Mouse (Mus musculus) hindbrain, embryonic 15.5 days (tissue): ENCODE results near the gene Gm20388. TPM values are rescaled to one million over a fixed set of nuclear protein-coding genes. Genes with fewer than 3 reads are reported as not detected.

Experiments used
- ATAC-seq: fragments of 200-750 bp; cut with Nextera tagmentation; 2 replicates; pipeline ENCODE4 v1.8.0; 2017; ENCODE audit warnings: low read depth, moderate number of reproducible peaks, moderate TSS enrichment; ENCODE audit not compliant: low FRiP score
- H3K27ac ChIP-seq: fragments of 300-500 bp; sonication (generic); replicated peaks from 2 replicates; pipeline ENCODE4 v1.5.1; 2015; ENCODE audit warnings: mild to moderate bottlenecking, inconsistent platforms
- H3K27me3 ChIP-seq: fragments of 300-500 bp; sonication (generic); 2 replicates; pipeline ENCODE4 v1.6.1; 2015; ENCODE audit warnings: control low read depth, inconsistent platforms
- H3K36me3 ChIP-seq: fragments of 300-500 bp; sonication (generic); 2 replicates; pipeline ENCODE4 v1.6.1; 2015; ENCODE audit warnings: control low read depth, inconsistent platforms
- H3K4me1 ChIP-seq: fragments of 300-500 bp; sonication (generic); replicated peaks from 2 replicates; pipeline ENCODE4 v1.6.1; 2015; ENCODE audit warnings: control low read depth, inconsistent platforms
- H3K4me2 ChIP-seq: fragments of 300-500 bp; sonication (generic); 2 replicates; pipeline ENCODE4 v1.6.1; 2015; ENCODE audit warnings: moderate library complexity, mild to moderate bottlenecking, inconsistent platforms
- H3K4me3 ChIP-seq: fragments of 300-500 bp; sonication (generic); 2 replicates; pipeline ENCODE4 v1.5.1; 2015; ENCODE audit warnings: mild to moderate bottlenecking, inconsistent platforms
- H3K9ac ChIP-seq: fragments of 300-500 bp; sonication (generic); 2 replicates; pipeline ENCODE4 v1.6.1; 2015; ENCODE audit warnings: inconsistent platforms
- H3K9me3 ChIP-seq: fragments of 300-500 bp; sonication (generic); 2 replicates; pipeline ENCODE4 v1.6.1; 2016; ENCODE audit warnings: control low read depth, inconsistent platforms
- WGBS: fragments of 180-500 bp; shearing (Covaris S2); methylation state at CpG from one replicate; pipeline ENCODE4 v1.1.7; 2015; 5-methylcytosine and 5-hydroxymethylcytosine counted together
- polyA plus RNA-seq: library from polyadenylated mRNA; unstranded; fragments of >200 nt; fragmentation: Nextera tagmentation; extraction: Ambion mirVana; gene quantifications from 2 replicates; pipeline ENCODE4 v1.2.1, GENCODE M21; 2015

Gene Gm20388
- polyA plus RNA-seq, 1 experiment from 2014 or later = 5.4 TPM

GRCm38 (mm10) chr8:122460524-122461472 is 2550.2 kb downstream of the Gm20388 start, which contains the start of gene Snai3:
TSS of gene Snai3 (minus strand) at chr8:122460733.
- peak within 1 kb of the TSS; percentile 39 for H3K4me3 ChIP-seq
- peaks cover 46% of the 10 kb centered on the region for H3K27me3 ChIP-seq
- whole genome bisulfite sequencing = 2% methylated on average over 56 of the region's 56 CpGs
- peak; percentile 75 for ATAC-seq
- H3K36me3 ChIP-seq = peaks cover 1% of the 10 kb centered on the region; the same call in 1 of the 2 replicates
- peak within 1 kb of the TSS; percentile 37 for H3K9ac ChIP-seq
- peak within 1 kb of the TSS; percentile 73 for H3K4me2 ChIP-seq
- no peak within 1 kb of the TSS for H3K27ac ChIP-seq
- no peaks in the 10 kb centered on the region for H3K9me3 ChIP-seq
- H3K4me1 ChIP-seq = peaks cover 12% of the 10 kb centered on the region

- Histone ChIP-seq H3K4me1 (peaks cover 12% of the 10 kb centered on the region), H3K9me3 (no peaks in the 10 kb centered on the region), H3K36me3 (peaks cover 8% of the 10 kb centered on the region), H3K9ac (no peak overlapping the region), H3K4me2 (no peak overlapping the region), H3K27ac (no peak overlapping the region), H3K27me3 (peaks cover 44% of the 10 kb centered on the region), H3K4me3 (no peak overlapping the region)
- 62% methylated on average over 11 of the region's 11 CpGs for WGBS
- no peak for ATAC-seq
Measured at GRCm38 (mm10) chr8:122461473-122462148, 2551.0 kb downstream of the Gm20388 start.

- Histone ChIP-seq H3K9ac (no peak overlapping the region), H3K4me1 (peaks cover 12% of the 10 kb centered on the region), H3K4me3 (no peak overlapping the region), H3K9me3 (no peaks in the 10 kb centered on the region), H3K36me3 (peaks cover 17% of the 10 kb centered on the region), H3K27ac (no peak overlapping the region), H3K4me2 (no peak overlapping the region), H3K27me3 (peaks cover 44% of the 10 kb centered on the region)
- ATAC-seq = no peak
- WGBS = 67% methylated on average over 8 of the region's 8 CpGs
Measured at GRCm38 (mm10) chr8:122462510-122462909, 2551.9 kb downstream of the Gm20388 start.

GRCm38 (mm10) chr8:122463651-122464640 is 2553.3 kb downstream of the Gm20388 start:
- Histone ChIP-seq H3K4me1 (peaks cover 12% of the 10 kb centered on the region), H3K27me3 (peaks cover 37% of the 10 kb centered on the region), H3K9ac (no peak overlapping the region), H3K27ac (no peak overlapping the region), H3K4me3 (no peak overlapping the region), H3K4me2 (no peak overlapping the region), H3K9me3 (no peaks in the 10 kb centered on the region), H3K36me3 (peaks cover 23% of the 10 kb centered on the region)
- ATAC-seq = no peak
- 69% methylated on average over 12 of the region's 12 CpGs for WGBS

GRCm38 (mm10) chr8:122464985-122465384 is 2554.3 kb downstream of the Gm20388 start:
- 73% methylated on average over 7 of the region's 7 CpGs for WGBS
- no peak for ATAC-seq
- H3K9ac ChIP-seq = no peak overlapping the region
- peaks cover 28% of the 10 kb centered on the region for H3K27me3 ChIP-seq
- H3K36me3 ChIP-seq = peaks cover 23% of the 10 kb centered on the region
- H3K4me2 ChIP-seq = no peak overlapping the region
- H3K4me1 ChIP-seq = peaks cover 11% of the 10 kb centered on the region
- H3K9me3 ChIP-seq = no peaks in the 10 kb centered on the region
- H3K27ac ChIP-seq = no peak overlapping the region
- H3K4me3 ChIP-seq = no peak overlapping the region

GRCm38 (mm10) chr8:122467816-122468215 is 2557.2 kb downstream of the Gm20388 start:
- peaks cover 27% of the 10 kb centered on the region for H3K36me3 ChIP-seq
- ATAC-seq = no peak
- WGBS = 88% methylated on average over 13 of the region's 13 CpGs

GRCm38 (mm10) chr8:122469407-122469806 is 2558.8 kb downstream of the Gm20388 start:
- ATAC-seq = no peak
- Histone ChIP-seq H3K9ac (no peak overlapping the region), H3K4me1 (peaks cover 8% of the 10 kb centered on the region), H3K9me3 (no peaks in the 10 kb centered on the region), H3K27ac (no peak overlapping the region), H3K36me3 (peaks cover 31% of the 10 kb centered on the region), H3K4me2 (no peak overlapping the region), H3K27me3 (no peaks in the 10 kb centered on the region), H3K4me3 (no peak overlapping the region)
- 88% methylated on average over 6 of the region's 6 CpGs for WGBS

More at GRCm38 (mm10) chr8:122467816-122468215, 2557.2 kb downstream of the Gm20388 start:
- H3K4me1 ChIP-seq = no peaks in the 10 kb centered on the region
- H3K4me2 ChIP-seq = no peak overlapping the region
- H3K27me3 ChIP-seq = 0 out of 2 replicates have a peak, but pooled peaks cover 3% of the 10 kb centered on the region
- H3K9ac ChIP-seq = no peak overlapping the region
- no peak overlapping the region for H3K4me3 ChIP-seq
- no peak overlapping the region for H3K27ac ChIP-seq
- H3K9me3 ChIP-seq = no peaks in the 10 kb centered on the region

- no peaks in the 10 kb centered on the region for H3K9me3 ChIP-seq
- no peaks in the 10 kb centered on the region for H3K27me3 ChIP-seq
- no peak for ATAC-seq
- no peak overlapping the region for H3K9ac ChIP-seq
- H3K27ac ChIP-seq = no peak overlapping the region
- whole genome bisulfite sequencing = 87% methylated on average over 10 of the region's 10 CpGs
- H3K4me1 ChIP-seq = peaks cover 14% of the 10 kb centered on the region
- H3K4me2 ChIP-seq = no peak overlapping the region
- peaks cover 31% of the 10 kb centered on the region for H3K36me3 ChIP-seq
- H3K4me3 ChIP-seq = no peak overlapping the region
Measured at GRCm38 (mm10) chr8:122469965-122470364, 2559.3 kb downstream of the Gm20388 start.

- 84% methylated on average over 5 of the region's 5 CpGs for WGBS
- H3K36me3 ChIP-seq = peaks cover 31% of the 10 kb centered on the region
- H3K9me3 ChIP-seq = no peaks in the 10 kb centered on the region
- H3K9ac ChIP-seq = no peak overlapping the region
- H3K27me3 ChIP-seq = no peaks in the 10 kb centered on the region
- no peak overlapping the region for H3K4me2 ChIP-seq
- no peak for ATAC-seq
- no peak overlapping the region for H3K4me3 ChIP-seq
- no peak overlapping the region for H3K27ac ChIP-seq
- peaks cover 17% of the 10 kb centered on the region for H3K4me1 ChIP-seq
Measured at GRCm38 (mm10) chr8:122470691-122471090, 2560.1 kb downstream of the Gm20388 start.

GRCm38 (mm10) chr8:122473911-122474421 is 2563.3 kb downstream of the Gm20388 start:
- no peak overlapping the region for H3K27ac ChIP-seq
- H3K27me3 ChIP-seq = no peaks in the 10 kb centered on the region
- no peak overlapping the region for H3K9ac ChIP-seq
- H3K4me2 ChIP-seq = no peak overlapping the region
- no peak for ATAC-seq
- WGBS = 95% methylated on average over 8 of the region's 8 CpGs
- H3K9me3 ChIP-seq = no peaks in the 10 kb centered on the region
- H3K36me3 ChIP-seq = peaks cover 23% of the 10 kb centered on the region
- no peak overlapping the region for H3K4me3 ChIP-seq
- peaks cover 28% of the 10 kb centered on the region for H3K4me1 ChIP-seq

GRCm38 (mm10) chr8:122474951-122475560 is 2564.4 kb downstream of the Gm20388 start:
- no peak for ATAC-seq
- Histone ChIP-seq H3K36me3 (peaks cover 34% of the 10 kb centered on the region), H3K4me3 (peak overlapping the region; percentile 80), H3K4me2 (peak overlapping the region; percentile 97), H3K4me1 (peaks cover 28% of the 10 kb centered on the region), H3K27me3 (no peaks in the 10 kb centered on the region), H3K9ac (peak overlapping the region; percentile 94), H3K27ac (peak overlapping the region; percentile 89), H3K9me3 (no peaks in the 10 kb centered on the region)
- 12% methylated on average over 16 of the region's 16 CpGs for WGBS
